In genomic region chr11:117238169-117238568, GRCm38 (mm10) we compare ENCODE assay signal across 7 mouse cellular contexts. TPM values are rescaled to one million over a fixed set of nuclear protein-coding genes. Genes with fewer than 3 reads are reported as not detected.
DNase-seq lines count a peak whose midpoint lies in the region; ATAC-seq lines count a peak whose summit lies in the region.

No protein-coding gene starts in this region.

- no peak overlapping the region for H3K4me3 ChIP-seq in intestine, embryonic 16.5 days (ENCODE audit: low read length)
- no peak overlapping the region for H3K4me3 ChIP-seq in midbrain, embryonic 14.5 days (replicated peaks; ENCODE audit: low read depth, low read length)

- 7% methylated on average over 4 of the region's 4 CpGs for WGBS in intestine, embryonic 16.5 days
- WGBS in midbrain, embryonic 14.5 days, result 5% methylated on average over 4 of the region's 4 CpGs

- ATAC-seq in intestine, embryonic 16.5 days, result peak; percentile 41; the same call in 1 of the 2 replicates
- ATAC-seq in midbrain, embryonic 14.5 days (ENCODE audit: low FRiP score, low TSS enrichment), result peak; percentile 53; the same call in 1 of the 2 replicates

- H3K4me1 ChIP-seq in intestine, embryonic 16.5 days (ENCODE audit: control insufficient read depth, insufficient read depth, low read length), result peaks cover 35% of the 10 kb centered on the region
- H3K4me1 ChIP-seq in midbrain, embryonic 14.5 days (ENCODE audit: control insufficient read depth, insufficient read depth, low read length), result peaks cover 7% of the 10 kb centered on the region; the same call in 1 of the 2 replicates

- intact Hi-C loops in left cerebral cortex, postnatal 14 days (cut with DNase I), result loop anchor here (1.0 to 5.0 kb wide), 2 partner anchors 69 to 120 kb away; no protein-coding TSS in a partner anchor

- H3K27me3 ChIP-seq in intestine, embryonic 16.5 days (replicated peaks; ENCODE audit: control insufficient read depth, insufficient read depth, low read length), result no peaks in the 10 kb centered on the region
- no peaks in the 10 kb centered on the region for H3K27me3 ChIP-seq in midbrain, embryonic 14.5 days (ENCODE audit: control insufficient read depth, insufficient read depth, low read length)

- H3K4me2 ChIP-seq in intestine, embryonic 16.5 days (ENCODE audit: low read depth, low read length), result no peak overlapping the region
- no peak overlapping the region for H3K4me2 ChIP-seq in midbrain, embryonic 14.5 days (ENCODE audit: low read length)

- DNase-seq in adrenal gland, adult 18-20 months (ENCODE audit: low spot score in 2 of 2), result peak; percentile 95
- DNase-seq in embryo, embryonic 10 days (ENCODE audit: low spot score), result peak; percentile 79
- DNase-seq in gastrocnemius, postnatal 25 days, result peak; percentile 83
- peak; percentile 95 to 98 for DNase-seq in left cerebral cortex, postnatal 14 days (ENCODE audit: low spot score in 2 of 2)
- DNase-seq in midbrain, embryonic 14.5 days, result peak; percentile 95
- DNase-seq in spleen, adult 12 weeks (ENCODE audit: low spot score), result peak; percentile 72

- no peaks in the 10 kb centered on the region for H3K36me3 ChIP-seq in intestine, embryonic 16.5 days (ENCODE audit: control insufficient read depth, insufficient read depth, low read length)
- H3K36me3 ChIP-seq in midbrain, embryonic 14.5 days (ENCODE audit: control insufficient read depth, insufficient read depth, low read length), result no peaks in the 10 kb centered on the region

- no peak overlapping the region for H3K9ac ChIP-seq in intestine, embryonic 16.5 days (ENCODE audit: low read depth, low read length)
- H3K9ac ChIP-seq in midbrain, embryonic 14.5 days (replicated peaks; ENCODE audit: low read length), result no peak overlapping the region

- no peak overlapping the region for H3K27ac ChIP-seq in intestine, embryonic 16.5 days (ENCODE audit: low read length)
- H3K27ac ChIP-seq in midbrain, embryonic 14.5 days (replicated peaks; ENCODE audit: low read depth, low read length), result no peak overlapping the region

- H3K9me3 ChIP-seq in intestine, embryonic 16.5 days (ENCODE audit: control insufficient read depth, low read length), result no peaks in the 10 kb centered on the region
- H3K9me3 ChIP-seq in midbrain, embryonic 14.5 days (ENCODE audit: control insufficient read depth, low read length), result no peaks in the 10 kb centered on the region

RNA-seq across cellular contexts. Expression of gene Sept9, which starts 38.7 kb away (rescaled TPM):
- total RNA-seq in adrenal gland, adult 18-20 months (2021), result 100 to 1,000 TPM; 107 to 123 TPM
- 10 to 100 TPM; 13.8 to 16.2 TPM for total RNA-seq in gastrocnemius, postnatal 25 days (2021)
- 183 and 191 TPM in 2 replicates for polyA plus RNA-seq in intestine, embryonic 16.5 days (2015; fragmentation: Nextera tagmentation; extraction: Ambion mirVana)
- total RNA-seq in left cerebral cortex, postnatal 14 days (2021), result 10 to 100 TPM; 62.1 to 70.5 TPM
- 91.8 and 97.4 TPM in 2 replicates for polyA plus RNA-seq in midbrain, embryonic 14.5 days (2014; fragmentation: Nextera tagmentation; extraction: Ambion mirVana)
